Mouse (Mus musculus) layer of hippocampus, postnatal 25 days (tissue): ENCODE data around the gene Gpr37. TPM values are rescaled to one million over a fixed set of nuclear protein-coding genes. Genes with fewer than 3 reads are reported as not detected.
A peak's percentile ranks its signal among the peaks of the same experiment; 100 is the strongest.

Experiments
- DNase-seq, 2 experiments: peaks; one replicate each; pipeline ENCODE4 v3.0.0; 2022; ENCODE audit warnings: mixed read lengths in 2 of 2, low spot score in 1 of 2; ENCODE audit errors: extremely low spot score in 1 of 2
- total RNA-seq, 2 experiments: library from RNA; stranded (reverse); gene quantifications; 2 replicates each; pipeline ENCODE4 v1.2.3; 2021

Gpr37 gene
- 10 to 100 TPM; 39.6 to 40.6 TPM for total RNA-seq

- DNase-seq: no peak
Measured at GRCm38 (mm10) chr6:25690629-25691028, at the start of gene Gpr37. Gene Gpr37 (minus strand): TSS chr6:25690729.

- DNase-seq: no peak
Measured at GRCm38 (mm10) chr6:25736533-25736932, 46.0 kb upstream of the Gpr37 start.

- no peak for DNase-seq
Measured at GRCm38 (mm10) chr6:25726560-25726959, 36.0 kb upstream of the Gpr37 start.

GRCm38 (mm10) chr6:25710601-25711000 is 20.1 kb upstream of the Gpr37 start:
- DNase-seq: no peak

- peak; percentile 34 to 71 for DNase-seq
Measured at GRCm38 (mm10) chr6:25709250-25709895, 18.8 kb upstream of the Gpr37 start.

- DNase-seq: no peak
Measured at GRCm38 (mm10) chr6:25699956-25700355, 9.4 kb upstream of the Gpr37 start.

GRCm38 (mm10) chr6:25690284-25690605 is 284 bp downstream of the Gpr37 start:
- DNase-seq: peak; percentile 44 to 50

- DNase-seq: peak; percentile 43 to 60
Measured at GRCm38 (mm10) chr6:25689520-25690283, 827 bp downstream of the Gpr37 start.

GRCm38 (mm10) chr6:25688927-25689519 is 1.5 kb downstream of the Gpr37 start:
- peak; percentile 22 to 43 for DNase-seq

- DNase-seq: peak in 1 of 2 experiments; percentile 48
Measured at GRCm38 (mm10) chr6:25686760-25687200, 3.7 kb downstream of the Gpr37 start.

- no peak for DNase-seq
Measured at GRCm38 (mm10) chr6:25684391-25684790, 6.1 kb downstream of the Gpr37 start.

GRCm38 (mm10) chr6:25675111-25675510 is 15.4 kb downstream of the Gpr37 start:
- DNase-seq: no peak

GRCm38 (mm10) chr6:25673801-25674200 is 16.7 kb downstream of the Gpr37 start:
- DNase-seq: no peak

GRCm38 (mm10) chr6:25670150-25670549 is 20.4 kb downstream of the Gpr37 start:
- DNase-seq: no peak

GRCm38 (mm10) chr6:25663942-25664341 is 26.6 kb downstream of the Gpr37 start:
- no peak for DNase-seq

GRCm38 (mm10) chr6:25659924-25660675 is 30.4 kb downstream of the Gpr37 start:
- DNase-seq: no peak

Other genes with a start within 250 kb of the Gpr37 start
- gene Pot1a, start 118.5 kb upstream of the Gpr37 start, total RNA-seq: 10 to 100 TPM; 16.7 to 19.1 TPM